Mouse (Mus musculus) urinary bladder, postnatal 36 days (tissue): ENCODE measurements around the gene Slc20a1.

ENCODE experiments used
- DNase-seq, 2 experiments: peaks; one replicate each; pipeline ENCODE4 v3.0.0; 2022; ENCODE audit warnings: low spot score in 2 of 2, mixed read lengths in 1 of 2

The Slc20a1 gene

DNA sequence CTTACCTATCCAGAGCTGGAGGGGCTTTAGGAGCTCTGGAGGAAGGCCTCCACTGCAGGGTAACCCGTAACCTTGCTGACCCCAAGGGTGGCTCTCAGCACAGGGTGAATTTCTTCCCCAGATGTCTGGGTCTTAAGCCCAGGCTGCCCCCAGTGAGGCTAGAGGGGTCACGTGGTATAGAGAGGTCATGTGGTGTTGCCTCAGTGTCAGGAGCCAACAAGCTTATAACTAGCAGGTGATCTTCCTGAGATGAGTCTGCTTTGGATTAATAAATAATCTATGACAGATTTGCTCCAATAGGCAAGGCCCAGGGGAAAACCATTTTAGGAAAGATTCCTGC is 55.0 kb downstream of the Slc20a1 start:
- no peak for DNase-seq

DNA sequence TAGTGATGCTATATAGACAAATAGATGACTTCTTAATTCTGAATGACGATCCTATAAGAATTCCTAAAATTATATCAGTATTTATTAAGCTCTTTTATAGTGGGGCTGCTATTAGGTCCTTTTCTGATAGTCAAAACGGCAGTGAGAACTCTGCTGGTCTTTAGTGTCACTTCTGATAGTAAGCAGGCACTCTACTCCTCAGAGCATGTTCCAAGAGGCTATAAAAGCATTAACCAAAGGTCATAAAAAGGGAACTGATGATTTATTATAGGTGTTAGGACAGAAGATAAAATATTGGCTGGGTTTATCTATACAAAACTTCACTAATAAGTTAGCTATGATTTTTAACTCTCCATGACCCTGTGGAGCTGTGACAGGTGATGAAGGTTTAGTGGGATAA is 55.5 kb downstream of the Slc20a1 start:
- DNase-seq, result no peak

DNA sequence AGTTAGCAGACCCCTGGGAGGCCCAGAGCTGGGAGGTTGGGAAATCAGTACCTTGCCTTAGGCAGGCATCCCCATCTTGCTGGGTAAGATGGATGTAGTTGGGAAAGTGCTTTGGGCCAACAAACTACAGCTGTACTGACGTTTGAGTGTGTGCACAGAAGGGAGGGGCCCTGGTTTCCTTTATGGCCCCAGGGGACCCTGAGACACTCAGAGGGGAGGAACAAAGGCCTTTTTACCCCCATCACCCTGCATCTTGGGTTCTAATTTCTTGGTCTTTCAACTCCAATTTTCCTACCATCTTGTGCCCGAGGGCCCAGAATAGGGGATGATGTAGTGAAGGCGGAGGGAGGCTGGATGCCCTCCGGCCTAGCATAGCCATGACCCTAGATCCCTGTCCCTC is 57.4 kb downstream of the Slc20a1 start:
- DNase-seq, result no peak

DNA sequence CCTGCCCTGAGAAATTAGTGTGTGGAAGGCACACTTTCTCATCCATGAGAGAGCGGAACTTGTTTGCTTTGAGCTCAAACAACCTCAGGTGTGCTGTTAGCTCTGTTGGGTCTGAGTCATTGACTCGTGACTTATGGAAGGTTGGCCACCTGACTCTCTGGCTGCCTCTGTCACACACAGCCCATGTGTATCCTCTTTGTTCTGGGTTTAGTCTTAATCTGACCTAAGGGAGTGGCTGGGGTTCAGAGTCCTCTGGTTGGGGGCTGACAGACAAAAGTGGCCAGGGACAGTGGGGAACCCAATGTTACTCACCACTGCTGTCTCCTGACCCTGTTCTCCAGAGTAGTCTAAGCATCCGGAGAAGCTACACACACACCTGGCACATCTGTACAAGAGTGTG is 59.5 kb downstream of the Slc20a1 start:
- no peak for DNase-seq

DNA sequence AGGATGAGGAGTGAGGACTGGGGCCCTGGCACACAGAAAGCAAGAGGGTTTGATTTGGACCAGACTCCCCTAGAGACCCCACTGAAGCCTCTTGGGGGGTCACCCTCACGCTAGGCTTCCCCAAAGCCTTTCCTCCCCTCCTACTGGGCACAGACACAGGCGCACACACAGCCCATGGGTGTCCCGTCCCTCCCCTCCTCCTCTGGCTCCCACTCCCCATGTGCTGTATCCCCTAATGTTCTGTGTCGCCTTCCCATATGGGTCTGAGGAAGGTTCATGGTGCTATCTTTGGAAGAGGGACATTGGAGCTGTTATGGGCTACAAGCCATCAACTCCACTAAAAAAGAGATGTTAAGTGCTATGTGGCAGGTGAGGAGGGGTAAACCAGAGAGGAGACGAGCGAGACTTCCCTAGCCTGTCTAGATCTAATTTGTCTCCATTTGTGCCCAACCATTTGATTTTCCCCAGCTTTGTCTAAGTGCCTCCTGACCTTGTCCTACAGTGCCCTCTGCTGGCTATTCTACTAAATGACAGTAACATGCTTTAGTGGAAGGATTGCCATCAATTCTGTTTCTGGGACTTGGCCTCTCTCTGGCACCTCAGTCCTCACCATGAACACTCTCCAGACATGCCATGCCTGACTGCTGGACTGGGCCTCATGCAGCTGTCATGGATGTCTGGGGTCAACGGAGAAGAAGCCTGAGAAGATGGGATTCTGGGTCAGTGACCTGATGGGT is 60.1 kb downstream of the Slc20a1 start:
- peak; percentile 33 to 52 for DNase-seq

DNA sequence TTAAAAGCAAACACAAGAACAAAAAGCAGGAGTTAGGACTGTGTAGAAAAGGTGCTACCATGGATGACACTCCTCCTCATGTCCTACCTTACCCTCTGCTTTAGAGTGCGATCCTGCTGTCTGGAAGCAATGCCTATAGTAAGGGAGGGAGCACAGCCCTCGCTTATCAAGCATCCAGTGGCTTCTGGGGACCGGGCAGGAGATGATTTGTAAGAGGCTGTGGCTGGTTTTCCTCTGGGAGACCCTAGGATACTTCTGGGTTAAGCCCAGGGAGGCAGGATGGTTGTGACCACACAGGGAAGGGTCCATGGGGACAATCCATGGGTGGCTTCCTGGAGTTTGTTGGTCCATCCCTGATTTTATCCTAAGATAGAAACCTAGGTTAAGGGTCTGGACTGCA is 62.1 kb downstream of the Slc20a1 start:
- no peak for DNase-seq
